Mouse (Mus musculus) cerebellum, adult (tissue): ENCODE data around the gene Tectb.
"Not testable (repeated sequence)": the region's sequence is repeated elsewhere in the genome, so short reads cannot be mapped to it uniquely, and the experiment has no call there.

ENCODE experiments used
- ATAC-seq: cut with Nextera tagmentation; 2 replicates; pipeline ENCODE4 v1.9.2; 2017; ENCODE audit warnings: mild to moderate bottlenecking, moderate library complexity, mixed read lengths; ENCODE audit not compliant: insufficient number of reproducible peaks, low FRiP score, low TSS enrichment

Gene Tectb

GRCm38 (mm10) chr19:55165183-55165865, 15.2 kb upstream of the Tectb start:
- ATAC-seq = no peak

GRCm38 (mm10) chr19:55165954-55166353, 14.6 kb upstream of the Tectb start:
- no peak for ATAC-seq

GRCm38 (mm10) chr19:55166741-55167140, 13.8 kb upstream of the Tectb start:
- ATAC-seq = no peak

GRCm38 (mm10) chr19:55167741-55168140, 12.8 kb upstream of the Tectb start:
- no peak for ATAC-seq

- ATAC-seq = no peak
These were observed 12.2 kb upstream of the Tectb start for GRCm38 (mm10) chr19:55168360-55168759.

- not testable (repeated sequence) for ATAC-seq
These were observed 11.2 kb upstream of the Tectb start for GRCm38 (mm10) chr19:55169236-55169729.

GRCm38 (mm10) chr19:55170399-55170798, 10.1 kb upstream of the Tectb start:
- no peak for ATAC-seq

- ATAC-seq = no peak
These were observed 8.9 kb upstream of the Tectb start for GRCm38 (mm10) chr19:55171585-55171984.

- no peak for ATAC-seq
These were observed 3.4 kb upstream of the Tectb start for GRCm38 (mm10) chr19:55177143-55177542.

- ATAC-seq = no peak
These were observed 3.9 kb downstream of the Tectb start for GRCm38 (mm10) chr19:55184442-55184841.

- no peak for ATAC-seq
These were observed 4.5 kb downstream of the Tectb start for GRCm38 (mm10) chr19:55185074-55185473.

- no peak for ATAC-seq
These were observed 5.1 kb downstream of the Tectb start for GRCm38 (mm10) chr19:55185651-55186050.

GRCm38 (mm10) chr19:55190065-55190464, 9.5 kb downstream of the Tectb start:
- no peak for ATAC-seq

- ATAC-seq = no peak
These were observed 11.1 kb downstream of the Tectb start for GRCm38 (mm10) chr19:55191596-55191995.

- no peak for ATAC-seq
These were observed 11.9 kb downstream of the Tectb start for GRCm38 (mm10) chr19:55192254-55192945.

- ATAC-seq = no peak
These were observed 13.3 kb downstream of the Tectb start for GRCm38 (mm10) chr19:55193717-55194394.

GRCm38 (mm10) chr19:55194520-55195170, 14.1 kb downstream of the Tectb start:
- ATAC-seq = no peak

GRCm38 (mm10) chr19:55195574-55195973, 15.0 kb downstream of the Tectb start:
- ATAC-seq = no peak

- no peak for ATAC-seq
These were observed 17.8 kb downstream of the Tectb start for GRCm38 (mm10) chr19:55198303-55198702.

GRCm38 (mm10) chr19:55206482-55207138, 26.1 kb downstream of the Tectb start:
- ATAC-seq = no peak
